Mouse (Mus musculus) cerebellum, postnatal 14 days (tissue): ENCODE results near the gene Hoxb6.
A peak's percentile ranks its signal among the peaks of the same experiment; 100 is the strongest.

Experiments used
- DNase-seq, 2 experiments: peaks; one replicate each; pipeline ENCODE4 v3.0.0; 2021; ENCODE audit warnings: mixed read lengths in 2 of 2

Hoxb6 gene

DNA sequence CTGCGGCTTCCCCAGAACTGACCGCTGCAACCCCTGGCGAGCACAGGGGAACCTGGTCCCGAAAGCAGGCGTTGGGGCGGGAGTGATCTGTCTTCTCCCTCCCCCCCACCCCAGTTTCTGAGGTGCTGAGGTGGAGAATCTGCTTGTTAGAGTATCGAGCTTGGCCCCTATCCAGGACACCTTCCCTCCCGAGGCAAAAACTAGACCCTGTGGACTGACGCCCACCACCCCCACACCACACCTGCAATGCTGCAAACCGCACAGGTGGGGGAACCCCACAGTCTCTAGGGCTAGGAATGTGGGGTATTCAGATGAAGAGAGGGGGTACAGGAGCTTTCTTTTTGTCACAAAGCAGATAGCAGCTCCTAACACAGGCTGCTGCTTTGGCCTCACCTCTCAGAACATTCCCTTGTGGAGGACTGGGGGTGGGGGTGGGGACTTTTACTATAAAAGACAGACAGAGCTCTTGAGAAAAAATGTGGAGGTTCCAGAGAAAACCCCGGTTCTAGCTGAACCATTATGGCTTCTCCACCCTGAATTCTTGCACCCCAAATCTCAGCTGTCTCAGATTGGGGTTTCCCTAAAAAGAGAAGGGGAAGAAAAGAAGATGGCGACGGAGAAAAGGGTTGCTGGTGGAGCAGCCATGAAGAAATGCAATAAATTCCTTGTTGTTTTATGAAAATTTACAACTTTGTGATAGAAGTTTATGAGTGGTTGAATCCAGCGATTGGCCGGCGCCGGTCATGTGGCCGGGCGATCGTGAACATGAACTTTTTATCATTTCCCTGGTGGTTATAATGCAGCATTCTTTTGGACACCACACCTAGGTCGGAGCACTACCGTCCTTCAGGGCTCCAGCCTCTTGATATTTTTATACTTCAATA lies at the start of gene Hoxb6:
Gene Hoxb6, plus strand, starts transcription at position 796 of the 884 bp plus-strand sequence.
- no peak for DNase-seq

DNA sequence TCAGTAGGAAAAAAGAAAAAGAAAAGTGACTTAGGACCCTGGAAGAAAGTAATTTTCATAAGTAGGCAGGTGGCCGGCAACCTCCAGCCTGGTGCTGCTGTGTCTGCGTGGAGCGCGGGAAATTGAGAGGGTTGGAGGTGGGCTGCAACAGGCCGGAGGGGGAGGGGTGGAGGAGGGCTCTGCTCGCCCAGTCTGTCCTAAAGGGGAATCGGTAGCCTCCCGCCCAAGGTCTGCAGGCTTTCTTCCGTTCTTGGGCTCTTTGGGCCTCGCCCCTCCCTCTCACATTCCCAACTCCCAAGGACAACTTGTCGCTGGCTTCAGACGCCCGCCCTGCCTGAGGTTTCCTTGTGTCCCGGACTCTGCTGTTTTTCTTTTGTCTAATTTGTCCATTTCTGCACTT lies 41.4 kb upstream of the Hoxb6 start:
- no peak for DNase-seq

DNA sequence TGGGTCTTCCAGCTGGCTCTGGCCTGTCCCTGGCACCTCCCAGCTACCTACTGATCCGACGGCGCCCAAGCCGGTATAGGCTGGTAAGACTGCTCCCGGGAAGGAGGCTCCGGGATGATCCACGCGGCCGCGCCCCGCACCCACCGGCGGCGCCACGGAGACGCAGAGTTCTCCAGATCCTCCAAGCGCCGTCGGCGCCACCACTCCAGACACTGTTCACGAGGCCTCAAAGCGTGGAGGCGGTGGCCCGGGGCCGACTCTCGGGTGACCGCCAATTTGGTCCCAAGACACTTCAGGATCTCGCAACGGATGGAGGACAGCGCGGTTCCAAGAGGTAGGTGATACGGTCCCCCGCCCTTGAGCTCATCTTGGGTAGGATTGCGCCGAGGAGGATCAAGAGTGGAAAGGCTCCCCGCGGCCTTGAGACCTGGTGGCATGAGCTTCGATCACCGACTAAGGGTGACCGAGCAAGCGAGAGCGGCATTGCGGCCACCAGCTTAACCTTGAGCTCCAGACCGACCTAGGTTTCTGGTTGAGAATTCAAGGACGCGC lies 40.7 kb upstream of the Hoxb6 start:
- DNase-seq = no peak

DNA sequence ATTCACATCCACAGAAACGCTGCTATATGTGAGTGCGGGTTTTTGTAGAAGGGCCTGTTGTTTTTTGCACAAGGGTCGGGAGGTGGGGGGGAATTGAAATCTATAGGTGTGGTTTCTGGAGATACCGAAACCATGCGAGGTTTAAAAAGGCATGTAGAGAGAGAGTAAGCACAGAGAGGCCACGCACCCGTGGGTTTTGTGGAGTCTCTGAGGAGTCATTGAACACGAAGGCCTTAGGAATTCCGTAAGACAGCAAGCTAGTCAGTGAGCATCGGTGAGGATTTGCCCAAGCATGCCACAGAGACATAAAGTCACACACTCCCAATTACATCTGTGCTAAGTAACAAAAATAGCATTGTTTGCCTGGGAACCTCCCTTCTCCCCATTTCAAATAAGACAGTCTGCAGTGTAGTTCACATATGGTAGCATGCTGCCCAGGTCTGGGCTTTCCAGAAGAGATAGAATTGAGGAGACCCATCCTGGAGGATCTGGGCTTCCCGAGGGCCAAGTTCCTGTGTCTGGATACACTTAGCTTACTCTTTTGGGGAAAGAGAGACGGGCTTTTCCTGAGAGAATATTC lies 39.6 kb upstream of the Hoxb6 start:
- DNase-seq = no peak

DNA sequence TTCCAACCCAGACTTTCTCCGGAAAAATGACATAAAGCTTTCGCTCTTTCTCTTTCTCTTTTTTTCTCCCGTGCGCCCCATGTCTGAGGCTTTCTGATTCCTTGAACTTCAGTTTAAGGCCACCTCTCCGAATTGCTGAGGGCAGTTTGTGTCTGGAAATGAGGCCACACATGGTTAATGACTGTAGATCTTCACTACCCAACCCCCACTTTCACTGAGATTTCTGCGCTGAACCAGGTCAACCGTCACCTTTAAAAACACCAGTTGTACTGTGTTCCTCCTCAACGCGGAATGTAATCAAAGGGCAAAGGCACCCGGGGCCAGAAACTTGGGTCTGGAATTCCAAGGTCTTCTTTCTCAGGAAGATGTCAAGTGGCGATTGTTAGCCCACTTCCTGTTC lies 38.1 kb upstream of the Hoxb6 start:
- DNase-seq = no peak

DNA sequence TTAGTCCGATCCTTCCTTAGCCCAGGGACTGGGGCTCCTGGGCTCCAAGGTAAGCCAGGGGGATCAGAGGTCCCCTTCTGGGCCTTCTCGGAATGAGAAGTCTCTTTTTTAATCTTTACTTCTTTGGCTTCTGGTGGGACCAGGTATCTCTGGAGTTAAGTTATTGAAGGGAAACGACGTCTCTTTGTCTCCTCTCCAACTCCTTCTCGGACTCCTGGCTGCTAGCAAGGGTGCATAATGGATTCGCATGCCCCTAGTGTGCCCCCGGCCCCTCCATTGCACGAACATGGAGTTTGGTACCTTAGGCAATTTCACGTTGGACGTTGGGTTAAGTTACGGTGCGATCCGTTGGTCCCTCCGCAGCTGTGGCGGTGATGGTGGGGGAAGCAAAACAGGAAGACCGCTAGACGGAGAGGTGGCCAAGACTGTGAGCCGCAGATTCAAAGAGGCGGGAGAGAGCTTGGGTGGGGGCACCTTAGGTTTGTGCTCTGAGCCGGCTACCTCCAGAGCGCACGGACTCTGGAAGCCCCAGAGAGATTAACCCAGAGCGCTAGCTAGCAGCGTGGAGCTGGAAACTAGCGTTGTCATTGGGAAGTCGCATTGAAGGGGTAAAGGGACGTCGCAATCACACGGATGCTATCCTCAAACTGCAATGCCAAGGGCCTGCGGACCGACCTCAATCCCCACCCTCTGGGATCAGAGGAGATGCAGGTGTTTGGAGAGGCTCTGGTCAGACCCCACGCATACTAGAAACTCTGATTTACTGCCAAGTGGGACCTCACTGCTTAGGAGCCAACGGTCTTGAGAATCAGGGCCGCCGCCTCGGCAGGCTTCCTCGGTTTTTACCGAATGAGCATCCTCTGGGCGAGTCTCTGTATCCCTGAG lies 36.9 kb upstream of the Hoxb6 start:
- no peak for DNase-seq

DNA sequence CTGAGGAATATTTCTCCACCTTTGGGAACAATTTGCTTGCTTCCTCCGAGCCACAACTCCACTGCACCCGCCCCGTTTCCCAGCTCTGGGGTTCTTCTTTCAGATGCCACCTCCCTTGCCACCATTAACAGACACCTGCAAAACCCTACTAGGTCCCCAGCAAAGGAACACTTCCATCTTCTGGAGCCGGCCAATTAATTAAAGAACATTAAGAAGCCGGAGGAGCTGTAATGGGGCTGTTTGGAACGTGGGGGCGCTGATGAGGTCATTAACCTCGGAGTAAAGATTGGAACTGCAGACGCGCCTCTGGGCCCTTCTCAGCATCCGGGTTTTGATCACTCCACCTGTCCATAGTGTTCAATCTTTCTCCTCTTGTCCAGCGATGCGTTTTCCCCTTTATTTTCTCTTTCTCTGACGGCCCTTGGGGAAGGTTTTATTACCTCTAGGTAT lies 36.3 kb upstream of the Hoxb6 start:
- no peak for DNase-seq

DNA sequence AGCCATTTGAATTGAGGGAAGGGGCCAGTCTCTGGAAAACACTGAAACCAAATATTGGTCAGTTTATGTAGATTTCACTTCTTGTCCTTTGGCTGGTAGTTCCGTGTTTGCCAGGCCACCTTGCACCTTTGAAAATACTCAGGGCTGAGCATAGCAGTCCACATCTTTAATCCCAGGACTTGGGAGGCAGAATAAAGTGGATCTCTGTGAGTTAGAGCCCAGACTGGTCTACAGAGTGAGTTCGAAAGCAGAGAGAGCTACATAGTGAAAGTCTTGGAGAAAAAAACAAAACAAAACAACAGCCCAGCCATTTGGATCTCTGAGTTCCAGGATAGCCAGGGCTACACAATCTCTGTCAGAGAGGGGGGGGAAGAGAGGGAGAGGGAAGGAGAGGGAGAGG lies 35.1 kb upstream of the Hoxb6 start:
- DNase-seq = no peak

DNA sequence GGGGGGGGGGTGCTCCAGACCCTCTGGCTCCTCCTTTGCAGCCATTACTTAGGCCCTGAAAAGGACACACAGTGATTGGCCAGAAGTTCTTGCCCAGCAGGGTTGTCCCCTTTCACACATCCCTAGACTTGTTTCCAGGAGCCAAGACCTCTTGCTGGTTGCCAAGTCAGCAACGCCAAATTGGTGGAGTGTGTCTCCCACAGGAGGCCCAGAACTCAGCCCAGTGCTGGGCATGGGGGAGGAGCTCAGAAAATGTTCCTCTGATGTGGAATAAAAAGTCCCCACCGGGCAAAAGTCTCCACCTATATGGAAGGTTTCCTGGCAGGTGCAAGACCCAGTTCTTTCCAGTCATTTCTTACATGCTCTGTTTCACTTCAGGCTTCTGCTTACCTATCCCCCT lies 33.2 kb upstream of the Hoxb6 start:
- DNase-seq = no peak

DNA sequence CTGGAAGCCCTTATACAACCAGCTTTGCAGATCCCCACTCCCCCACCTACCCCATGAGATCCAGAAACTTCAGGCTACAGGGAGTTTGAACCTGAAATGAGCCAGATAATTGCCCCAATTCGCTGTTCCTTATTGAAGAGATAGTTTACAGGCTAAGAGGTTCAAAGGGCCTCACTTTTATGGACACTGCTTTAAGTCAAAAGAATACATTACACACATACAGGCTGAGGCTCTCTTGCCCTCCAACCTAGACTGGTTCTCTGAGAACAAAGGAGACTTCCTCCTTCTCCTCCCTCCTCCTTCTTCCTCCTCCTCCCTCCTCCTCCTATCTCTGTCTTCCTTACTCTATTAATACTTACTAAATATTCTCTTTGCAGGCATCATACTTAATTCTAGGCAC lies 32.8 kb upstream of the Hoxb6 start:
- DNase-seq = no peak

DNA sequence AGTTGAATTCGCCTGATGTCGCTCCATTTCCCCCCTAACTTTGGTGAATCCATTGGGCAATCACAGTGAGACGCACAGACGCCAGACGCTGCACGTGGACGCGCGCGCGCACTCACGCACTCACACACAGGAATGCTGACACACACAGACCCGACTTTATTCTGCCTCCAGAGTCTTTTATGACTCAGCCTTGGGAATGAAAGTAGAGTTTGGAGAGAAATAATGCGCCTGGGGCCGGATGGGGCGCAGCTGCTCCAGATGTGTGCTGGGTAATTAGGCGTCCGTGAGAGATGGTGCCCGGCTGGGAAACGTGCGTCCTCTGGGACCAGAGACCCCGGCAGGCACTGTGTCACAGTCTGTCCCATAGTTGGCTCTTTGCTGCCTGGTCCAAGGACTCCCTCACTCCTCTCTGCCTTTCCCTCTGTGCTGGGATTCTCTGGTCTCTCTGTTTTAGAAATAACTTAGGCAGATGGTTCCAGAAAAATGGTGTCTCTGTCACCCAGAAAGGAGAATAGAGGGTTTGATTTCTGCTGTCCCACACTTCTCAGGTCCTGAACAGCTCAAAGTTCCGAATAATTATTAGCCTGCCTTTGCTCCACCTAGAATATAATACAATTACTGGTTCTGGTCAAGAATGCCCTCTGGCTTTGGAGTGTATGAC lies 31.8 kb upstream of the Hoxb6 start:
- DNase-seq = no peak

DNA sequence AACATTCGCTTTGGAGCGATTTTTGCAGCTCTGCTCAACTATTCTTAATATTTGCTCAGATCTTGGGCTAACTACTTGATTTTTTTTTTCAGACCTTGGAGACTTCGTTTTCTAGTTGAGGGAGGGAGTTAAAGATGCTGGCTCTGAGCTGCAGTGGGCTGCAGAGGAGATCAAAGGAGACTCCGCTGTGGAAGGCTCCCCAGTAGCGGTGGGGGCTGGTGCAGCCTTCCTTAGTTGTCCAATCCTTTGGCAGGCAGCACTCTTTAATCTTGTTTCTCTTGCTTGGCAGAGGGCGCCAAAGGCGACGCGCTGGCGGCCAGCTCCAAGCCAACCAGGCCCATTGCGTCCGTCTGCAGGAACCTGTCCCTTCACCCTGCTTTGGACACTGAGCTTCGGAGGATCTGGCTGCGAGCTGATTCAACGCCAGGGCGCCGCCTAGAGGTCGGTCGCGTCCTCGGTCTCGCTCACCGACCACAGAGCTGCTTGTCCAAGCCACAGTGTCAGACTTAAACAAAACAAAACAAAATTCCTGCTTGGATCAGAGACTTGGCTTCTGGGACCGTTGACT lies 30.9 kb upstream of the Hoxb6 start:
- DNase-seq = peak; percentile 61 to 80

DNA sequence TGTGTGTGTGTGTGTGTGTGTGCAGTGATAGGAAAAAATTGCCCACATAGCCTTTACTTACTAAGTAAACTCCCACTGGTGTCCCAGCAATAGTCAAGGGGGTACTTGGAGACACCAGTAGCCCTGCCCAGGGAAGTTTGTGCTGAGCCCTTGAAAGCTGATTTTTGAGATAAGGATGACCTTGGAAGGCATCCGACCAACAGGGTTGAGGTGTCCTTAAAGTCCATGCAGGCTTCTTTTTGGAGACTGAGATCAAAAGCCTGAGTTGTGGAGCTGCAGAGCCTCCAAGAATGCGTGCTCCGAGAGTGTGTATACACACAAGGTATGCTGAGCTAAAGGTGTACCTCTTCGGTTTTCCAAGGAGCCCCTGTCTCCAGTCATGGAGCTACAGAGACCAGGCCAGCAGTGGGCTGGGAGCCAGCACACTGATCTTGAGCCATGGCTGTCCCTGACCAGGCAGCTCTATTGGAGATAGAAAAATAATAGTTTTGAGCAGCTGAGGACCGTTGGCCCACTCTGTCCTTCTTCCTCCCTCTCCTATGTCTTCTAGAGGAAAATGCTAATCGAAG lies 29.9 kb upstream of the Hoxb6 start:
- DNase-seq = no peak

DNA sequence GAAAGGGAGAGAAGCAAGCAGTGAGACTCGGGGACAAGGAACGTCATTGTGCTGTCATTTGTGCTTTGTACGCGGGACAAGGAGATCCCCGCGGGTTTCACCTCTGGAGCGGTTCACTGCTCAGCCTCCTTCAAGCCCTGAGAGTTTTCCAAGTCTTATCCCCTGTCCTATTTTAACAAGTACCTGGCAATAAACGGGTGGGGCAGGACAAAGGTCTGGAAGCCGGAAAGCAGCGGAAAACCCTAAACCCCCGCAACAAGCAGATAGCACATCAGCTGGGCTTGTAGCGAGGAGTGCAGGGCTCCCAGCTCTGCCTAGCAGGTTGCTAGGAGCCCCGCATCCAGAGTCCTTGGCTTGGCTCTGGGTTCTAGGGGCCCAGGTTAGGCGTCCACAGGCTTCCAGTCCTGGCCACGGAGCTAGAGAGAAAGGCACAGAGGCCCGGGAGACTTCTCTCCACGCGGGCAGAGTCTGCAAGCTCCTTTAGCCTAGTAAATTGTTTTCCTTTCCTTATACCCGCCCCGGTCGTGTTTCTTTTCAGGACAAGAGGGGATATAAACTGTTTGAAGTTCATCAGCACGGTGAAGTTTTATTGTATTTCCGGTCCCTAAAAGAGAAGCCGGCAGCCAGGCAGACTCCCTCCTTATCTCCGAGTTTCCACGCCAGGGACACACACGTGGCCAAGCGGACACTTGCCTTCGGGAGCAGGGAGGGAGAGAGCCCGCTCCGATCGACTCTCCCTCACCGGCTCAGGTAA lies 28.5 kb upstream of the Hoxb6 start:
- DNase-seq = no peak

DNA sequence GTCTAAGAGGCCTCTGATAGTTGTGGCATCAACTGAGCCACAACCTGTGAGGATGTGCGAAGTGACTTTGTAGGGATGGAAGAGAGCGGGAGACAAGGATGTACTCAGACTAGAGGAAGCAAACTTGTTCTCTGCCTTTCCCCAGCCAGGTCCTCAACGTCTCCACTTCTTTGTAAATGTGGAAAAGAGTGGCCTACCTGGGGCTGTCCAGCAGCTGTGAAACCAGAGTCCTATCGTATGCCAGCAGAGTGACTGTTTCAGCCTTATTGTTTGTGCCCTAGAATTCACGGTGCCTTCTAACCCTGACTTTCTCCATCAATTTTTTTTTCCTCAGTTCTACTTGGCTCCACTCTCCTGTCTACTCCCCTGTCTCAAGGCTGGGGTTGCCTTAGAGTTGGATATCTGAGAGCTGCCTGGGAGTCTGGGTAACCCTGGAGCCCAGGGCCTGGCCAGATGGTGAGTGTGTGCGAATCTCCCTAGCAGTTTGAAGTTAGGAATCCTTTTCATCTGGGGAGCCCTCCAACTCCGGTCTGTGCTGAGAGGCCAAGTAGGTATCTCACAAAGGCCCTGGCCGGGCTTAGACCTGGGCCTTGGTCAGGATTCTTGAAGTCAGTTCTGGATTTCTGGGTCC lies 27.8 kb upstream of the Hoxb6 start:
- no peak for DNase-seq

DNA sequence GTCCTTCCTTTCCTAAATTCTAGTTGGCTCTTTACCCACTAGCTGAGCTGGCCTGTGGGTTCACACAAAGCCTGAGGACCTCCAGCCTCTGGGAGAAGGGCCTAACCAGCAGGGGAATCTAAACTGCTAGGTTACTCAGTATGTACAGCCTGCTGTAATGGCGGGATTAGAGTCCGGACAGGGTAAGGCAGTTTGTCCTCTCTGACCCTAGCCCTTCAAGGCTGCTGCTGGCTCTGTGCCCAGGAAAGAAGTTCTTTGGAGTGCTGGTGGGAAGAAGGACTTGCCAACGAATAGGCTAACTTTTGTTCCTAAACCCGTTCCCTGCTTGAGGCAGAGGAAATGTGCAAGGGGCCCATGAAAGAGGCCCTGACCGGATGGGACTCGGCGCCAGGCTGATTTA lies 26.3 kb upstream of the Hoxb6 start:
- DNase-seq = no peak

DNA sequence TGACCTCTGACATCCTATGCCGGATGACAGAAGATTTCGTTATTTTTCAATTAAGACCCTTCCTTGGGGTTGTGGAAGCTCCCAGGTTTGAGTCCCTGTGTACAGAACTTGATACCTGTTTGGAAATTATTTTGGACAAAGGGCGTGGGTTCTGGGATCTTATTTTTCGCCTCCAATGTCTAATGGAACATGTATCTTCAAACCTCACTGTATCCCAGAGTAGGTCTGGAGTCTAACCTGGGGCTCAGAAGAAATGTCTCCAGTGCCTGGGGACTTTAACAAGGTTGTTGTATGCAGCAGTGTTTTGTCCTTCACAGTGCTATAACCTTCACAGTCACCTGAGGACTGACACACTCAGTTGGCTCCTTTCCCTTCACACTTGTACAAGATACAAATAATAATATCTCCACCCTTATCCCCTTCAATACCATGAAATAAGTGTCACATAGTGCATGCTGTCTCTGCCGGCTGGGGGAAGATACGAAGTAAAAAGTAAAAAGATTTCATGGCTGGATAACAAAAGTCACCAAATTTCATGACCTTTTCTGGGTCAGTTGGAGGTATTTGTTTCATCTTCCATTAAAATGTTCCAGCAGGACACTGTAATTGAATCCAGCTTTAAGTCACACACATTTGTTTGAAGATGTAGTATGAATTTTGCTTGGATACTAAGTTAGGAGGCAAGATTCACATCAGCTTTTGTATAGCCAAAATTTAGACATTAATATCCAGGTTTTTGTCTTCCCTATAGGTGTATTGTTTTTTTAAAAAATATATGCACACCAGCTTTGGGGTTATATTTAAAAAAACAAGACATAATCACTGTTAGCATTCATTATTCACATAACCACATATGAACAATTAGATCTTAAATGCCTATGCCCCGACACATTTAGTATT lies 25.0 kb upstream of the Hoxb6 start:
- DNase-seq = no peak

DNA sequence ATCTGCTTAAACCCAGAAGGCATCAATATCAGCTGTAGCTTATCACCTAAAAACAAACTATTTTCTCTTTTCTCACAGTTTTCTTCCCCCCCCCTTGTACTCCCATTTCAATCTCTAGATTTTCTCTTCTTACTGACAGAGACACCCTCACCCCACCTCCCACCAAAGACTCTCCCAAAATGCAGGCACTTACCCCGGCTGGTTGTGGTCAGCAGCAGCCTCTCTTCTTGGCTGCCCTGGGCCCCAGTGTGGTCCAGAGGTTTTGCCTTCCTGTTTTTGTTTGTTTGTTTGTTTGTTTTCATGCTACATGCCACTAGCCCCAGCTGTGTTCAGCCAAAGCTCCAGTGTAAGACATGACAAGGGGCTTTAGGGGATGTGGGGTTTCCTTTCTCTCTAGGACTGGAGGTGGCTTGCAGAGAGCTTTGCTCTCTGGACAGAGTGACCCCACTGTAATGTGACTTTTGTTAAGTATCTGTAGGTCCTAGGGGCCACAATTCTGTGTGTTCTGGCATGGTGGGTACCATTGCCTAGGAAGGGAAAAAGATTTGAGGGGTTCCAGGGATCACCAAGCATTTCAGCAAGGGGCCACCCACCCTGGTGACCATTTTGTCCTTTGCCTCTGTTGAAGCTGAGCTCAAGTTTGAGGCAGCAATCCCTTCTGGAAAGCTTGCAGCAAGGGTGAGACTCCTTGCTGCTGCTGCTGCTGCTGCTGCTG lies 24.1 kb upstream of the Hoxb6 start:
- DNase-seq = no peak

DNA sequence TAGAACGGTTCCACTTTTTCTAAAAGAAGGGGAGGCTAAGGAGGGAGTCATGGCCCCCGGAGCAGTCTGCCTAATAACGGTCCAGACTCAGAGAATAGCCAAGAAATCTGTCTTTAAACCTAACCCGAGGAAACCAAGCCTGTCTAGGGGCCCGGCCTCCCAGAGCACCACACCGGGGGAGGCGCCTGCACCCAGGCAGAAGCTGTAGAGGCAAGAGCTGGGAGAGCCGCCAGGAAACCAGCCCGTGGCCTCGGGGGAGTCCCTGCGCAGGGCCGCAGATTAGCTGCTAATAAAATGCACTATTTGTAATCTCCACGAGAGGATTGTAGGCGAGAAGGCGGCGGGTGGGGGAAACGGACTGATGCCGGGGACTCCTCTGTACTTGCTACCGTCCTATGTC lies 22.4 kb upstream of the Hoxb6 start:
- no peak for DNase-seq
